Mouse (Mus musculus) R1 (cell line): Measurements from ENCODE around the gene Tesk2.

Experiments
- DNase-seq: peaks from one replicate; pipeline ENCODE4 v3.0.0-alpha.2; 2018; ENCODE audit warnings: low read depth, low spot score

Tesk2 gene

GRCm38 (mm10) chr4:116788956-116789355 is 68.2 kb downstream of the Tesk2 start:
- peak; percentile 88 for DNase-seq

DNA sequence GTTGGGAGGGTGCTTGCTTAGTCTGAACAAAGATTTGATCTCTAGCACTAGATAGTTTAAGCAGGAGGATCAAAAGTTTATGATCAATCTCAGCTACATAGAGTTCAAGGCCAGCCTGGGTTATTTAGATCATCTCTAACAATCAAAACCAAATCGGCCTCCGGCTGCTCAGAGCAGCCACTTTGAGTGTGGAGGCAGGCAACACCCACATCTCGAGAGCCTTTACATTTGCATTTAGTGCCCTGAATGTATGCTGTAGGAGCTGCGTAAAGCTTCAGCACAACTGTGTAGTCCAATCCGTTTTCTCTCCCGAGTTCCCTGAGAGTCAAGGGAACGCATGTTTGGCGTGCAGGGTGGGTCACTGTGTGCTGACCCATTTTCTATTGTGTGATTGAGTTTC is 71.7 kb downstream of the Tesk2 start:
- no peak for DNase-seq

GRCm38 (mm10) chr4:116794273-116794672 is 73.5 kb downstream of the Tesk2 start:
- no peak for DNase-seq

GRCm38 (mm10) chr4:116796442-116797110 is 75.8 kb downstream of the Tesk2 start:
- no peak for DNase-seq

GRCm38 (mm10) chr4:116799901-116800300 is 79.2 kb downstream of the Tesk2 start:
- peak; percentile 84 for DNase-seq

GRCm38 (mm10) chr4:116807197-116808129 is 86.7 kb downstream of the Tesk2 start, which contains the start of the genes Toe1 and Mutyh:
Gene Toe1, minus strand, starts transcription at chr4:116807640.
Gene Mutyh, plus strand, starts transcription at chr4:116807723.
- DNase-seq, result peak; percentile 99

DNA sequence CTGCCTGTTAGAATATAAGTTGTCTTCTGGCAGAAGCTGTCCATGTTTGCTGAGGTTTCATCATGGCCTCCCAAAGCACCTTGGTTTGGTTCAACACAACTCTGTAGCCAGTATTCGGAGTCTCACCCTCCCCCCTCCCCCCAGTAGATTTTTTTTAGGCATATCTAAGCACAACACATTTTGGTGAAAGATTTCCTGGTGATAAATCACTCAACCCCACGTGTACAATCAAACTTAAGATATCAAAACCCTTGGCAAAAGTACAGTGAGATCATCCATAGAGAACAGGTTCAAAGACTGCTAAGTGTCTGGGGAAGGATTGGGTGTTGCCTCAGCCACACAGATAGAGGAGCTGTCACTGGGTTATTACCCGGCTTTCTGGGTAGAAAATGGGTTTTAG is 90.3 kb downstream of the Tesk2 start:
- no peak for DNase-seq

DNA sequence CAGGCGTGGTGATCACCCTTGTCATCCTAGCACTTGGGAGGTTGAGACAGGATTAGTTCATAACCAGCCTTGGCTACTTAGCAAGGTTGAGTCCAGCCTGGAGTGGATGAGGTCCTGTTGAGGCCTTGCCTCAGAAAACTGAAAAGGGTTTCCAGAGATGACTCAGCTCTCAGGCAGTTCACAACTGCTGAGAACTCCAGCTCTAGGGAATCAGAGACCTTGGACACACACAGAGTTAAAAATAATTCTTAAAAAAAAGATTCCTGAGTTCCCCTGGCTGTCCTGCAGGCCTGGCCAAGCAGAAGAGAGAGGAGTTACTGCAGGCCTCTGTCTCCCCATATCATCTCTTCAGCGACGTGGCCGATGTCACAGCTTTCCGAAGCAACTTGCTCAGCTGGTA is 94.5 kb downstream of the Tesk2 start:
- DNase-seq, result no peak

- DNase-seq, result no peak
Observed at GRCm38 (mm10) chr4:116817486-116817885, 96.7 kb downstream of the Tesk2 start.

- DNase-seq, result peak; percentile 45
Observed at GRCm38 (mm10) chr4:116819968-116820901, 99.5 kb downstream of the Tesk2 start.

GRCm38 (mm10) chr4:116820902-116821693 is 100.3 kb downstream of the Tesk2 start:
- DNase-seq, result peak; percentile 82

DNA sequence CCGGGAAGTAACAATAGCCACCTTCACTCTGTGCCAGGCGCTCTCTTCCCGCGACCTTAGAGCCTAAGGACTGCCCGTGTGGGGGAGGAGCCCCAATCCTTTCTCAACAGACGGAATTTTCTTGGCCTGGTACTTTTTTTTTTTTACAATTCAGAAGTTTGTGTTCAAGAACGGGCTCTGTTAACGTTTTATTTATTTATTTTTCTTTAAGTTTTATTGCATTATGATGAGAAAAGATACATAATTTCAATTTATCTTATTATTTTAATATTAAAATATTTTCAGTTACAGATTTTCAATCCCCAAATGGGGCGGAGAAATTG is 100.9 kb downstream of the Tesk2 start, which contains the start of gene Hpdl:
Gene Hpdl (minus strand): TSS at position 14 of the 323 bp plus-strand sequence.
- no peak for DNase-seq

DNA sequence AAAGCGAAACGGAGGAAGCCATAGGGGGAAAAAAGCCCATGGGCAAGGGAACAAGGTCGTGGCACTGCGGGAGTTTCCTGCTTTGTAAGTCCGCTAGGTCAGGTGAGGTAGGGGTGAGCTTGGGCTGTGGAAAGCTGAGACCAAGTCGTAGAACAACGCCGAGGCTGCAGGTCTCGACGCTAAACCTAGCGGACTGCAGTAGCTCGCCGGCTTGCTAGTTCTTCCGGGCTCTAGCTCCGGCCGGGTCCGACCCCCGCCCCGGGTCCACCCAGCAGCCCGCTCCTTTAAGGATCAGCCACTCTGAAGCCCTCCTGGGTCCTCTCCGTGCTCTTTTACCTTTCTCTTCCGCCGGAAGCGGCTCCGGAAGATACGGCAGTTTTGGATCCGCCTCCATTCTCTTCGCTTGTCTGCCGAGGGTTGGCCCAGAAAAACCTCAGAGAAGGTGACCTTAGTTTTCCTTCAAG is 103.8 kb downstream of the Tesk2 start:
- DNase-seq, result peak; percentile 91

GRCm38 (mm10) chr4:116827819-116828218 is 107.1 kb downstream of the Tesk2 start:
- DNase-seq, result peak; percentile 87

DNA sequence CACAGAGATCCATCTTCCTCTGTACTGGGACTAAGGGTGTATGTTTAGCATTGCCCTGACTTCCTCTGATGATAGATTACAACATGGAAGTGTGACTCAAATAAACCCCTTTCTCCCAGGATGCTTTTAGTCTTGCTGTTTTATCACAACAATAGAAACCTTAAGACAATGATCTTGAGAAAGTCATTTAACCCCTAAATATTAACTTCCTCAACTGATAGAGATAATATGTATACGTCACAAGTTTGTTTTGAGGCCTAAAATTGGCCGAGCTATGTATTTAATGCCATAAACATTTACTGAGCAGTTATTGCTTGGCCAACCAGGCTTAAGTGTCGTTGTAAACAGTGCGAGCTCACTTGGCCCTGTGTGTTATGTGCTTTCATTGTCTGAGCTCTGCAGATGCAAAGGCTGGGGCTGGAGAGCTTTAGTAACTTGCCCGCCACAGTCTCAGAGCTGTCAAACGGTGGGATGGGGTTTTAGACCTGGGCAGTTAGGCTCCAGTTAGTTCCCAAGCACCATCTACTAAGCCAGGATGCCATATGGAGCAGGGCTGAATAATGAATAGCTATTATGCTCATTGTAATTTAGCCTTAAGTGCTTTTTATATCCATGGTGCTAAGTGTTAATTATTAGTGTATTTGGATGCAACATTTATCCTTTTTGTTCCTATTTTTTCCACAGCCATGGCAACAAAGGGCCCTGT is 108.8 kb downstream of the Tesk2 start:
- no peak for DNase-seq

DNA sequence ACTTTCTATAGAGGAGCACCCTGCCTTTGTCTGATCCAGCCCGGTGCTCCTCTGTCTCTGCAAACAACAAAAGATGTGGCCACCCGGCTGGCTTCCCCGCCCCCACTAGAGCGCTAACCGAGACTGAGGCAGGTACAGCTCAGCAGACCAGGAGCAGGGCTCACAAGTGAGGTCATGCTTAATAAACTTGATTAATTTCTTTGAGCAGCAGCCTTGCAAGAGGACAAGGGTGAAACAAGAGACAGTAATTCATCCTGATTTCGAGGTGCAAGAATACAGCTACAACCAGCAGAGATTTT is 109.3 kb downstream of the Tesk2 start:
- no peak for DNase-seq

- DNase-seq, result no peak
Observed at GRCm38 (mm10) chr4:116838999-116839398, 118.3 kb downstream of the Tesk2 start.

DNA sequence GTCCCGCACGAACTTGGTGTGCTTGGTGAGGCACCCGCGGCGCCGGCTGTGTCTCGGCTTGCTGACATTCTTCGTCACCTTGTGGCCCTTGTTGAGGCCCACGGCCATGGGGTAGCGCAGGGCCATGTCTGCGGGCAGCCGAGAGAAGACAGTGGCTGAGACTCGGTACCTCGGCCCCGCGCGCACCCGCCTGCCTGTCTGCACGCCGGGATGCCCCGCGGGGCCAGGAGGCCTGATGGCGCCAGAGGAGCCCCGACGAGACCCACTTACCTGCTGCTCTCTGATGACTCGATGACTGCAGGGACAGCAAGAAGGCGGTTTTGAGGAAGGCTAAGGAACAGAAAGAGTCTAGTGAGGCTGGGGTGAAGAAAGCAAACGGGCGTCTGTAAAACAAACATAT is 119.3 kb downstream of the Tesk2 start:
- DNase-seq, result peak; percentile 48

DNA sequence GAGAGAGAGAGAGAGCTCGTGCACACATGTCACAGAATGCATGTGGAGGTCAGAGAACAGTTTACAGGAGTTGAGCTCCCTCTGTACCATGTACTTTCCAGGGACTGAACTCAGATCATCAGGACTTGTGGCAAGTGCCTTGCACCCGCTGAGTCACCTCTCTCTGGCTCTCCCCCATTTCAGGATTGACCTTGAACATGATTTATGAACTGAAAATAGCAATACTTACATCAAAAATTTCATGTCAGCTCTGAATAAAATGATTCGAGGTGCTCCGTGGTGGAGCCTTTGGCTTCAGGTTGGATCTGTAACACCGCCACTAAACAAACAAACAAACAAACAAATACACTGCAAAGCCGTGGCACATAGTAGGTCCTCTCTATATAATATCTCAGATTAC is 120.1 kb downstream of the Tesk2 start:
- DNase-seq, result no peak

GRCm38 (mm10) chr4:116844324-116844723 is 123.6 kb downstream of the Tesk2 start:
- peak; percentile 79 for DNase-seq
